Mouse (Mus musculus) erythroblast, adult 5-6 weeks (primary cell): ENCODE measurements around the gene Grb10. TPM values are rescaled to one million over a fixed set of nuclear protein-coding genes. Genes with fewer than 3 reads are reported as not detected.

ENCODE experiments used
- ATAC-seq: replicated peaks from 2 replicates; pipeline ENCODE4 v1.8.0; 2016; ENCODE audit warnings: moderate number of reproducible peaks, mild to moderate bottlenecking, moderate TSS enrichment, inconsistent platforms; ENCODE audit not compliant: poor library complexity, low FRiP score, severe bottlenecking
- total RNA-seq, 2 experiments: library from RNA; stranded (forward) in 1 of 2; stranded (reverse) in 1 of 2; fragments of 150-400 nt in 1 of 2; fragments of 200-764, 138-1000 nt in 1 of 2; gene quantifications; 2 replicates each; pipeline versions ENCODE4 v1.2.3 to v1.2.4; 2015 to 2017; ENCODE audit warnings: low replicate concordance in 2 of 2

The Grb10 gene
- total RNA-seq, 2 experiments from 2014 or later = 2.1 to 4.3 TPM

- ATAC-seq = no peak
These were observed 3.2 kb downstream of the Grb10 start for GRCm38 (mm10) chr11:12035324-12035723.

GRCm38 (mm10) chr11:12034781-12035180 is 3.7 kb downstream of the Grb10 start:
- ATAC-seq = no peak

GRCm38 (mm10) chr11:12034371-12034770 is 4.1 kb downstream of the Grb10 start:
- ATAC-seq = no peak

- no peak for ATAC-seq
These were observed 5.7 kb downstream of the Grb10 start for GRCm38 (mm10) chr11:12032831-12033230.

GRCm38 (mm10) chr11:12026638-12027037 is 11.8 kb downstream of the Grb10 start:
- no peak for ATAC-seq

GRCm38 (mm10) chr11:12025756-12026593 is 12.5 kb downstream of the Grb10 start:
- no peak for ATAC-seq

- ATAC-seq = no peak
These were observed 13.1 kb downstream of the Grb10 start for GRCm38 (mm10) chr11:12025392-12025755.

- ATAC-seq = no peak
These were observed 15.4 kb downstream of the Grb10 start for GRCm38 (mm10) chr11:12023051-12023450.

- no peak for ATAC-seq
These were observed 18.8 kb downstream of the Grb10 start for GRCm38 (mm10) chr11:12019651-12020050.

GRCm38 (mm10) chr11:12018604-12019003 is 19.9 kb downstream of the Grb10 start:
- no peak for ATAC-seq

GRCm38 (mm10) chr11:12010084-12010483 is 28.4 kb downstream of the Grb10 start:
- ATAC-seq = no peak

- ATAC-seq = no peak
These were observed 38.1 kb downstream of the Grb10 start for GRCm38 (mm10) chr11:12000293-12000910.

- ATAC-seq = no peak
These were observed 39.6 kb downstream of the Grb10 start for GRCm38 (mm10) chr11:11998881-11999280.

GRCm38 (mm10) chr11:11997045-11997444 is 41.4 kb downstream of the Grb10 start:
- ATAC-seq = no peak

GRCm38 (mm10) chr11:11995371-11995770 is 43.1 kb downstream of the Grb10 start:
- no peak for ATAC-seq

GRCm38 (mm10) chr11:11993807-11994206 is 44.7 kb downstream of the Grb10 start:
- no peak for ATAC-seq

GRCm38 (mm10) chr11:11993183-11993582 is 45.3 kb downstream of the Grb10 start:
- ATAC-seq = no peak

GRCm38 (mm10) chr11:11989850-11990249 is 48.6 kb downstream of the Grb10 start:
- ATAC-seq = no peak

- no peak for ATAC-seq
These were observed 51.2 kb downstream of the Grb10 start for GRCm38 (mm10) chr11:11987233-11987632.

- no peak for ATAC-seq
These were observed 59.8 kb downstream of the Grb10 start for GRCm38 (mm10) chr11:11978611-11979197.
